8 mouse cellular contexts compared by ENCODE assay signal in the genomic region with DNA sequence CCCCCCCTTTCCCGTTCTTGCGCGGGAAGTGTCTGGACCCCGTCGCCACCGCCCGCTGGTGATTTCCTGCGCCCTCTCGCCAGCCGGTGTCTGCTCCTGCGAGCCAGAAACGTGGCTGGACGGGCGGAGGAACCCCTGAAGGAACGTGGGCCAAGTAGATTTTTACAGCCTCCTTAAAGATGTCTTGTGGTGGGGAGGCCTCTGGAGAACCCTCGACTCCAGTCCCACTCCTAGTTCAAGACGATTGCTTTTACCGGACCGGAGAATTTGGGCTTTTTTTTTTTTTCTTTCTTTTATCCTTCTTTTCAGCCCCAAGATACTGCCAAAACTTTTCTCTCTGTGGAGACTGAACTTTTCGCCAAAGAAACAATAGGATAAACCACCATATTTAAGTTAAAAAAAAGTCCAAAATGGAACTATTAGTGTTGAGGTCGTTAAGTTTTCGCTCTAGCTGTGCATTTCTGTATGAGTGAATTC. TPM values are rescaled to one million over a fixed set of nuclear protein-coding genes. Genes with fewer than 3 reads are reported as not detected.
DNase-seq lines count a peak whose midpoint lies in the region; ATAC-seq and TF ChIP-seq lines count a peak whose summit lies in the region.

No protein-coding gene starts in this region.

- peaks cover 16% of the 10 kb centered on the region for H3K4me1 ChIP-seq in heart, embryonic 12.5 days (replicated peaks)
- H3K4me1 ChIP-seq in G1E (ENCODE audit: insufficient read depth, low read depth, low read length) = peaks cover 53% of the 10 kb centered on the region
- peaks cover 47% of the 10 kb centered on the region for H3K4me1 ChIP-seq in megakaryocyte, embryonic 14.5 days

- WGBS in heart, embryonic 12.5 days = under 1% methylated on average over 22 of the region's 22 CpGs

- no peak for DNase-seq in heart, postnatal 4 days
- peak; percentile 54 for DNase-seq in G1E (ENCODE audit: low spot score)
- no peak for DNase-seq in layer of hippocampus, postnatal 10 days (ENCODE audit: low spot score in 2 of 2)
- no peak for DNase-seq in right cerebral cortex, postnatal 25 days
- no peak for DNase-seq in layer of hippocampus, postnatal 14 days (ENCODE audit: low spot score in 2 of 2)

- H3K4me2 ChIP-seq in heart, embryonic 12.5 days = peak overlapping the region; percentile 75

- no peaks in the 10 kb centered on the region for H3K27me3 ChIP-seq in heart, embryonic 12.5 days (replicated peaks)
- no peaks in the 10 kb centered on the region for H3K27me3 ChIP-seq in G1E (ENCODE audit: insufficient read depth, low read length)
- H3K27me3 ChIP-seq in megakaryocyte, embryonic 14.5 days (replicated peaks) = no peaks in the 10 kb centered on the region

- H3K27ac ChIP-seq in heart, embryonic 12.5 days (ENCODE audit: poor library complexity, severe bottlenecking) = peak overlapping the region; percentile 77

- ATAC-seq in heart, embryonic 12.5 days (ENCODE audit: insufficient number of reproducible peaks, low FRiP score) = peak; percentile 34; the same call in 1 of the 2 replicates
- no peak for ATAC-seq in G1E (ENCODE audit: extremely low read depth, insufficient number of reproducible peaks, low FRiP score, poor library complexity, severe bottlenecking)
- peak; percentile 5 to 20; a peak in 2 of 4 replicates for ATAC-seq in hematopoietic stem cell, adult 5-6 weeks (replicated peaks in 1 of 2; ENCODE audit: insufficient read depth in 1 of 2, low FRiP score in 2 of 2, low TSS enrichment in 1 of 2, low read depth in 1 of 2, poor library complexity in 2 of 2, severe bottlenecking in 2 of 2)

- H3K9ac ChIP-seq in heart, embryonic 12.5 days = peak overlapping the region; percentile 91

- peak overlapping the region; percentile 92 for H3K4me3 ChIP-seq in heart, embryonic 12.5 days
- H3K4me3 ChIP-seq in G1E (ENCODE audit: low read depth, low read length) = peak overlapping the region; percentile 86
- peak overlapping the region; percentile 97 for H3K4me3 ChIP-seq in megakaryocyte, embryonic 14.5 days (replicated peaks)

- H3K36me3 ChIP-seq in heart, embryonic 12.5 days = peaks cover 6% of the 10 kb centered on the region
- H3K36me3 ChIP-seq in G1E (replicated peaks) = peaks cover 40% of the 10 kb centered on the region
- H3K36me3 ChIP-seq in megakaryocyte, embryonic 14.5 days (replicated peaks; ENCODE audit: low read length) = peaks cover 26% of the 10 kb centered on the region

- no peaks in the 10 kb centered on the region for H3K9me3 ChIP-seq in heart, embryonic 12.5 days (replicated peaks)
- H3K9me3 ChIP-seq in G1E (replicated peaks) = no peaks in the 10 kb centered on the region
- no peaks in the 10 kb centered on the region for H3K9me3 ChIP-seq in megakaryocyte, embryonic 14.5 days

- no peak for TF ChIP-seq CTCF in G1E (IDR thresholded peaks at IDR 0.05; ENCODE audit: low read depth, low read length)

RNA-seq across cellular contexts. Expression of a gene that starts 0.7 kb away (rescaled TPM):
- 160 TPM in 2 replicates for polyA plus RNA-seq in heart, embryonic 12.5 days (2016; fragmentation: Nextera tagmentation; extraction: Ambion mirVana)
- total RNA-seq in heart, postnatal 4 days (2021) = 10 to 100 TPM; 81.4 to 84.9 TPM
- total RNA-seq in G1E (2014; fragmentation: Nextera tagmentation) (332 and 357 TPM in 2 replicates), G1E (2017) (191 and 198 TPM in 2 replicates)
- 43.4 and 52.3 TPM in 2 replicates for polyA plus RNA-seq in G1E (2012)
- 80.7 and 101 TPM in 2 replicates for total RNA-seq in hematopoietic stem cell, adult 5-6 weeks (2017)
- 0.48 and 13.8 TPM in 2 replicates for polyA plus RNA-seq in megakaryocyte, embryonic 14.5 days (2012; ENCODE audit: insufficient read depth, low replicate concordance)
- total RNA-seq in layer of hippocampus, postnatal 10 days (2021) = 10 to 100 TPM; 49.4 to 60.6 TPM
- total RNA-seq in layer of hippocampus, postnatal 14 days (2021) = 10 to 100 TPM; 59.8 to 61.6 TPM

RNA-seq across cellular contexts. Expression of a gene that starts 0.9 kb away (rescaled TPM):
- 72.5 and 79.9 TPM in 2 replicates for polyA plus RNA-seq in heart, embryonic 12.5 days (2016; fragmentation: Nextera tagmentation; extraction: Ambion mirVana)
- total RNA-seq in heart, postnatal 4 days (2021) = 10 to 100 TPM; 89.0 to 90.6 TPM
- total RNA-seq in G1E (2014; fragmentation: Nextera tagmentation) = 114 and 119 TPM in 2 replicates
- 140 and 149 TPM in 2 replicates for total RNA-seq in G1E (2017)
- polyA plus RNA-seq in G1E (2012) = 7.1 and 10.0 TPM in 2 replicates
- 33.5 and 61.6 TPM in 2 replicates for total RNA-seq in hematopoietic stem cell, adult 5-6 weeks (2017)
- 0.60 and 8.3 TPM in 2 replicates for polyA plus RNA-seq in megakaryocyte, embryonic 14.5 days (2012; ENCODE audit: insufficient read depth, low replicate concordance)
- total RNA-seq in layer of hippocampus, postnatal 10 days (2021) = 100 to 1,000 TPM; 181 to 190 TPM
- total RNA-seq in layer of hippocampus, postnatal 14 days (2021) = 100 to 1,000 TPM; 201 to 213 TPM

RNA-seq across cellular contexts. Expression of a gene that starts 44.5 kb away (rescaled TPM):
- polyA plus RNA-seq in heart, embryonic 12.5 days (2016; fragmentation: Nextera tagmentation; extraction: Ambion mirVana) = 9.9 and 11.3 TPM in 2 replicates
- under 1 TPM; 0.45 to 0.54 TPM for total RNA-seq in heart, postnatal 4 days (2021)
- not detected in 2 replicates for total RNA-seq in G1E (2014; fragmentation: Nextera tagmentation)
- not detected in 2 replicates for total RNA-seq in G1E (2017)
- not detected in 2 replicates for polyA plus RNA-seq in G1E (2012)
- 0.19 TPM in 1 of 2 replicates, not detected in the other for total RNA-seq in hematopoietic stem cell, adult 5-6 weeks (2017)
- polyA plus RNA-seq in megakaryocyte, embryonic 14.5 days (2012; ENCODE audit: insufficient read depth, low replicate concordance) = 0.67 TPM in 1 of 2 replicates, not detected in the other
- under 1 TPM; 0.30 to 0.56 TPM for total RNA-seq in layer of hippocampus, postnatal 10 days (2021)
- total RNA-seq in layer of hippocampus, postnatal 14 days (2021) = under 1 TPM in 1 of 2 experiments, not detected in 1; 0.41 TPM
